Mouse (Mus musculus) embryonic fibroblast, embryonic 13.5 days (primary cell): ENCODE data around the gene Gm1123.

Experiments
- CTCF ChIP-seq: IDR thresholded peaks from 2 replicates; pipeline ENCODE4 v1.5.1; 2011; ENCODE audit warnings: mild to moderate bottlenecking, control low read depth, low read length, moderate library complexity, borderline replicate concordance; ENCODE audit not compliant: insufficient read depth
- POLR2A ChIP-seq: IDR thresholded peaks from 2 replicates; pipeline ENCODE4 v1.6.1; 2011; ENCODE audit warnings: low read depth, mild to moderate bottlenecking, control low read depth, low read length, moderate library complexity

- TF ChIP-seq POLR2A (no peak), CTCF (no peak)
These were observed 62.4 kb downstream of the Gm1123 start for GRCm38 (mm10) chr9:98973101-98973521.
